Mouse (Mus musculus): Measurements from ENCODE around the gene Fastk.

Fastk gene

GRCm38 (mm10) chr5:24444746-24445427, at the start of gene Fastk:
Fastk (minus strand) TSS chr5:24445287.
- DNase-seq, result peak; percentile 94

DNA sequence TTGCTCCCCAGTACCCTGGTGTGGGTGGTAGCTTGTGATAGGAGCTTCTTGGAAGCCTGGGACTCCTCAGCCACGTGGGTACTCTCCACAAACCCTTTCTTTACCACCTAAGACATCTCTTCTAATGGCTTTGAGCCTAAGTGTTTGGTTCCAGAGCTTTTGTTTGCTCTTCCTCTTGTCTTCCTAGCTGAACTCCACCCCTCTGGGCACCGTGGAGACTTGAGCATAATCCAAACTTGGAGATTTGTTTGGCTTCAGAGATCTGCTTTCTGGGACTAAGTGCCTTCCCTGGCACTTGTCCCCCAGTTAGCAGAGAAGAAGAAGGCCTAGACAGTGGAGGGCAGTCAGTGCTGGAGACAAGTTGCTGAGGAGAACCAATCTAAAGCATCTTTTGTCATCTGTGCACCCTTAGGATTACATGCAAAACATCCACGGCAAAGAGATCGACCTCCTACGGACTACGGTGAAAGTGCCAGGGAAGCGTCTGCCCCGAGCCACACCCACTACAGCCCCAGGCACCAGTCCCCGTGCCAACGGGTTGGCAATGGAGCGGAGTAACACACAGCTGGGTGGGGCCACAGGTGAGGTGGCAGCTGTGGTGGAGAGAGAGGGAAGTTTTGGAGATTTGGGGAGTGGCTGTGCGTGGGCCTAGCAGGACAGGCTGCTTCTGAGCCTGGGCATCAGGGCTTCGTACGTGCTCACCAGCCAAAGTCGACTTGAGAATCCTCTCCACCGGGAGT, 47.6 kb upstream of the Fastk start:
- DNase-seq, result no peak

DNA sequence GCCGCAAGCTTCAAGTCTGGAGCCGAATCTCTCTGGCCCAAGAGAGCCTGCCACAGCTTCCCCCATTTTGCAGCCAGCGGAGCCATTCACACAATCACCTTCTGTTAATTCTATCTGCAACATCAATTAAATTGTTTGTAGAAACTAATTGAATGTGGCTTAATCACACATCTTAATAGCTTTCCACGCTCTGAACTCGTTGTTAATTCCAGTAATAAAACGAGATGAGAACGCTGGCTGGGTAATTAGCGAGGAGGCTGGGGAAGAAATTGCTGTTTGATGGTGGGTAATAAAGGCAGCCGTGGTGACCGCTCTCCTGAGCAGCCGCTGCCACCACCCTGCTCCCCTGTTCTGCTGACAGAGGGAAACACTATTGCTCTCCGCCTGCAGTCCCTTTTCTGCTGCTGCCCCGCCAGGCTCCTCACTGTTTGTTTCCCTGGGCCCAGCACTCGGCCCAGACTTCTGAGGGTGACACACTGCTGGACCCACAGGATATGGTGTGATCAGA, 45.4 kb upstream of the Fastk start:
- no peak for DNase-seq

DNA sequence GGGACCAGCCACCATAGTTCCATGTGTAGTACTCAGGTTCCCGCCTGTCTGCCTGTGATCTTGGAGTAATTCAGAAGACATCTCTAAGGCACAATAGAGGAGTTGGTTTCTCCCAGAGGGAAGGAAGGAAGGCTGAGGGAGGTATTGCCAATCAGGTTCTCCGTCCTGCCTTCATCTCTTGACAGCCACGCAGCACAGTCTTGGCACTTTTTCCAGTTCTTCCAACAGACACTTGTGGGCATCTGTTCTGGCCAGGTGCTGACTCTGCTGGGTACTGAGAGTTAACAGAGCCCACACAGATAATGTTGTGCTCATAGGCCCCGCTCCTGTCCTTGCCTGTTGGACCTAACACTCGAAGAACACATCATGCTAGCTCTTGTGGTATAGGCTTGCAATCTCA, 41.7 kb upstream of the Fastk start:
- no peak for DNase-seq

GRCm38 (mm10) chr5:24486097-24486496, 41.0 kb upstream of the Fastk start:
- DNase-seq, result peak; percentile 96

DNA sequence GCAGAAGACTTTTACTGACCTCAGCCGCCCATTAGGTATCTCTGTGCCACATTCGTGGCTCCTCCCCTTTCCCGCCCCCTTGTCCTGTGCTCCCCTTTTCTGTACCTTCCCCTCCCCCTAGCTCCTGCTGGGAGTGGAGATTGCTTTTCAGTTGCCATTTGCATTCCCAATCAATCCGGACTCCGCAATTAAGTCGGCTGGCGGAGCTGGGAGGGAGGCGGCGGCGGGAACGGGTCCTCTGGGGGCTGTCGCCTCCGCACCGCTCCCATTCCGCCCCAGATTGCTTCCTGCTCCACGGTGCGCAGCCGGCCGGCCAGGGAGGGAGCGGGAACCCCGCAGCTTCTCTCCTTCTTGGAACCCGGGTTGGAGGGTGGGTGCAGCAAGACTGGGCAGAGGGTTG, 39.9 kb upstream of the Fastk start:
- DNase-seq, result no peak

DNA sequence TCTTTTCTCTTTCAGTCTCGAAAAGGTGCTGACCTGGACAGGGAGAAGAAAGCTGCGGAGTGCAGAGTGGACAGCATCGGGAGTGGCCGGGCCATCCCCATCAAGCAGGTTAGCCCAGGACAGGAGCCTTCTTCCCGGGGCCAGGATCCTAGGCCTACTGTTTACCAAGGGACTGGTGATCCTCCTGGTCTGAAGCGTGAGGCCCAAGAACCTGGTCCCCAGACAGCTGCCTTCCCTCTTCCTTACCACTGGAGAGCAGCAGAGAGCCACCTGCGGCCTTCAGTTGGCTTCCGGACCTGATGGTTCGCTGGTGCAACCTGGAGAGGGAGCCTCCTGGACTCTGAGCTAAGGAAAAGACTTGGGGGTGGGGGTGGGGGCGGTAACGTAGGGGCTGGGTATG, 38.2 kb upstream of the Fastk start:
- DNase-seq, result peak; percentile 55

- DNase-seq, result no peak
These were observed 37.4 kb upstream of the Fastk start for GRCm38 (mm10) chr5:24482247-24483079.

DNA sequence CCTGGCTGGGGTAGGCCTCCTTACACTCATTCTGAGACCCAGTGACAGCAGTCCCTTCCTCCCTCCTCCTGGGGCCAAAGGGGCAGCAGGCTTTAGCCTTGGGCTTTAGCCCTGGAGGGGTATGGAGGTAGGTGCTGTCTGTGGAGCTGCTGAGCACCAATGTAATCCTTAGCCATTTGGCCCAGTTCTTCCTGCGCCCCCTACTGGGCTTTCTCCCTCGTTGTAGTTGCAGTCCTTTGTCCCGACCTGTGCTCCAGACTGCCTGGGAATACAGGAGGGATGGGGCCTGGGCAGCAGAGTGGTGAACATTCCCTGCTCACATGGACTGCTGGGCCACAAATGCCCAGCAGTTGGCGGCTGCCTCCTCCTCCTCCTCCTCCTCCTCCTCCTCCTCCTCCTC, 36.6 kb upstream of the Fastk start:
- peak; percentile 82 for DNase-seq

DNA sequence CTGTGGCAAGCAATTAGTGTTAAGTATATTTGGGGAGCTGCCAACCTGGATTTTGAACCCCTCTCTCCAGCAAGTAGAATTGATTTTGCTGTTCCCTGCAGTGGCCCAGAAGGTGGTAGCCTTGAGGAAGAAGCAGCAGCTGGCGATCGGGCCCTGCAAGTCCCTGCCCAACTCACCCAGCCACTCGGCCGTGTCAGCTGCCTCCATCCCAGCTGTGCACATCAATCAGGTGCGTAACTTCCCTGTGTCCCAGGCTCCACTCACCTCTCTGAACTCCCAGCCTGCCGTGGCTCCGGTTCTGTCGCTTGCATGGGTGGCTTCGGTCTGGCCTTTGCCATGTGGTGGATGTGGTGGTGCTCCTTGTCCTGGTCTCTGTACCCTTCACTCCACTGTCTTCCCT, 32.8 kb upstream of the Fastk start:
- no peak for DNase-seq

DNA sequence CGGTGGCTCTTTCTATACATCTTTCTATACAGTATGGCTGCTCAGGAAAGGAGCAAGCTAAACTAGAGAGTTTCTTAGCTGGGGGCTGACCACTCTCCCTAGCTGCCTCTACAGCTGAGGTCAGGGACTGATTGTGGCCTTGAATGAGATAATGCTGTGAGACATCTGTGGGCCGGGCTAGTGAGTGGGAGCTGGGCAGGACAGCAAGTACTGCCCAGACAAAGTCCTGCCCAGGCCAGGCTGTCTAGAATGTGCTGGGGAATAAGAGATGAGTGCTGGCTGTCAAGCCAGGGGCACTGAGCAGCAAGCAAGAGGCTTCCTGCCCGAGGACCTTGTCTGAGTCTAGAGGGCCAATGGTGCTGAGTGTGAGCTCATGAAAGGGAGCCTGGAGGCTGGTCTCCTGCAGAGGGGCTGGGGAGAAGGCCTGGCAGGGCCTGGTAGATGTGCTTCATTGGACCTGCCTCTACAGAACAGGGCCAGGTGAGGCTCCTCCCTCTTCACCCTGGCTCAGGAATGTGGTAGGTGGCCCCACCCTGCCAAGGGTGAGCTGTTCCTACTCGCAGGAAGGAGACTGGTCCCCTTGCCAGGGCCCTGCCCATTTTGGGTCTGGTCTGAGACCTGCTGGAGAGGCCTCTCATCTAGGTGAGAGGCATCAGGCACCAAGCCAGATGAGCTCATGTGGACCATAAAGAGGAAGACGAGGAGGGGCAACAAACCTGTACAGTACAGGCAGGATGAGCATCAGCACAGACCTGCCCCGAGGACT, 30.6 kb upstream of the Fastk start:
- no peak for DNase-seq

DNA sequence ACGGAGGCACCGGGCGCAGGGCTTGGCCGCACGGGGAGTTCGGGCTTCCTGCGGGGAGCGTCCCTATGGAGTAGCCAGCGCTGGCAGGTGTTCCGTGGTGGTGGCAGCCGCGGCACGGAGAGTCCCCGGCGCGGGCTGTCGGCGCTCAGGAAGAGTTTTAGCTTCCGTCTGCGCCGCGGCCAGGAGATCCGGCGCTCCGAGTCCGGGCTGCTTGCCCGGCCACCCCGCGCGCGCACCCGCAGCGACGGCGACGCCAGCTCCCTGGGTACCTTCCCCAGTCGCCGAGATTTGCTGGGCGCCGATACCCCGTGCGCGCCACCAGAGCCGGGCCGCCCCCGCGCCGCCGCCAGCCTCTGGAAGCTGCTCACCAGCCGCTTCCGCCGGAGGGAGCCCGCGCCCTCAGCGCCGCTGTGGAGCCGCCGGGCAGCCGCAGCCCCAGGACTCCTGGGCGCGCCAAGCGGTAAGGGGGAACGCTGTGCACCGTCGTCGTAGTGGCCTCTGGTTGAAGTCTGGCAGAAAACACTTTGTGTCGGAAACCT, 29.7 kb upstream of the Fastk start:
- DNase-seq, result peak; percentile 58

DNA sequence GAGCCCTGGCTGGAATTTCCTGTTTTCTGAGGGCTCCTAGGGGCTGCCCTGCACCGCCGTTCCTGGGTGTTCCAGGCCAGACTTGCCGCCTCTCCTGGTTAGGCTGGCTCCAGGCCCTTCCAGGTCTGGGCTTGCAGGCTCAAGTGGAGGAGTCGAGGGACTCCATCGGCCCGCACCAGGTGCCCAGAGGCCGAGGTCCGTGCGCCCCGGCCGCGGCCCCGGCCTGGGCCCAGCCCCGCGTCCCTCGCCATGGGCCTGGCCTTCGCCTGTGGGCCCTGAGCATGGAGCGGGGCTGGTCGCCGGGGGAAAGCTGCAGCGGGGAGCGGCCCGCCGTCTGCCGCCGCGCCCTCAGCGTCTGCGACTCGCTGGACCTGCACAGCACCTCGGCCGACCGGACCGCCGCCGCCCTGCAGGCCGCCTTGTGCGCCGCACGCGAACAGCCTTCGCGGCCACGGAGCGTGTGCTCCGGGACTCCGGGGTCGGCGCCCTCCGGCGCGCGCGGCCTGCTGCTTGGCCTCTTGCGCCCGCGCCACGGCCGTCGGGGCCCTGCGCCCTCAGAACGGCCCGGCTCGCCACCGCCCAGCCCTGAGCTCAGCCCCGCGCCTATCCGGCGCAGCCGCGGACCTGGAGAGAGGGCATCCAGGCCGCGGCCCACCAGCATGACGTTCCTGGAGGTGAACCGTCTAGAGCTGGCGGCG, 29.1 kb upstream of the Fastk start:
- DNase-seq, result no peak

DNA sequence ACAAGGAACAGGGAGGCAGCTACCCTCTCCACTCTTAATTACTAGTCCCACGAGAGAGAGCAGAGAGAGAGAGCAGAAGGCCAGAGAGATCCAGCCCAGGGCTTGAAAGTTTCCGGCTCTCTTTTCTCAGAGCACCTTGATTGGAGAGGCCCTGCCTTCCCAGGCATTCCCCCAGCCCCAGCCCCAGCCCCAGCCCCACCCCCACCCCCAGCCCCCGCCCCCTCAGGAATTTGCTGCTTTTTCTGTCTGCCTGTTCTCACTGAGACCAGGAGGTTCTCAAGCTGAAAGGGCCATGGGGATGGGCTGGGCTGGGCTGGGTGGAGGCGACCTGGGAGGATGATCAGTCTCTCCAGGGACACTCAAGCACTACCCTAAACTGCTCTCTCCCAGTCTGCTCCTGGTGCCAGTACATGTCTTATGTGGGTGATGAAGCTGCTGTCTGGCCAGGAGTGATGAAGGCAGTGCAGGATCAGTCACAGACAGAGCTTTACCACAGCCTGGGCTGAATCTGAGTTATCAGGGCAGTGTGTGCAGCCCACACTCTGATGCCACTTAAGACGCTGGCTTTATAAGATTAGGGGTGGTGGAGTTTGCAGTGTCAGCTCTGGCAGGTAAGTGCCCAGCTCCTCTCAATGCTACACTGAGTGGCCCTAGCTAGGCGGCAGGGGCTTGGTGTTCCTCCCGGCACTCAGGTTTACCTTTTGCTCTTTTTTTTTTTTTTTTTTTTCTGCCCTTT, 28.0 kb upstream of the Fastk start:
- DNase-seq, result no peak

DNA sequence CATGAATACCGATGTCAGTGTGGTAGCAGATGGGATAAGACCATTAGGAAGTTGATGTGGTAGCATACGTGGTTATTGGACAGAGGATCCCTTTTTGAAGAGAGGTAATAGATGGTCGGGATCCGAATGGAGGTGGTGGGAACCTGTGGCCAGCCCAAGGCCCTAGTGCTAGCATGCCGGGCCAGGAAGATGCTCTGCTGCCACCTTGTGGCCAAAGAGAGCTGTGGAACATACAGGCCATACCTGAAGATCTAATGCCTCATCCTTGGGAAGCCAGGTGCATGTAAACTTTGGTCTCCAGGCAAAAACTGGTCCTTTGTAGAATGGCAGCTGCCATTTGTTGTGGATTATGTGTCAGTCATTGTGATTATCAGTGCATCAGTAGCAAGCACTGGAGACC, 25.5 kb upstream of the Fastk start:
- DNase-seq, result peak; percentile 79

DNA sequence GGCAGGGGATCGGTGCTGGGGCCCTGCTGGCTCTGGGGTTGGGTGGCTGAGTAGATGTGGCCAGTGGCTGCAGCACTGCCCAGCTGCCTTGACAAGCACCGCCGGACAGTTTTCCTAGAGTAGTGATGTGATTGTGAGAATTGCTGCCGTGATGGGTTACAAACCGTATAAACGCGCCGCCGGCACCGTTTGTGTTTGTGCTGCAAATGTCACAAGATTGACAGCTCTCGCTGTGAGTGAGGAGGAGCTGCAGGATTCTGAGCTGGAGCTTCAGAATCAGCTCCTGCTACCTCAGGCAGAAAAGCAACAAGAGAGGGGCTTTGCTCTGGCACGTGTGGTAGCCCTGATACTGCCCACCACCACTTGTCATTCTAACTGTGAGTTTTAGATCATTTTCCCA, 21.7 kb upstream of the Fastk start:
- no peak for DNase-seq

DNA sequence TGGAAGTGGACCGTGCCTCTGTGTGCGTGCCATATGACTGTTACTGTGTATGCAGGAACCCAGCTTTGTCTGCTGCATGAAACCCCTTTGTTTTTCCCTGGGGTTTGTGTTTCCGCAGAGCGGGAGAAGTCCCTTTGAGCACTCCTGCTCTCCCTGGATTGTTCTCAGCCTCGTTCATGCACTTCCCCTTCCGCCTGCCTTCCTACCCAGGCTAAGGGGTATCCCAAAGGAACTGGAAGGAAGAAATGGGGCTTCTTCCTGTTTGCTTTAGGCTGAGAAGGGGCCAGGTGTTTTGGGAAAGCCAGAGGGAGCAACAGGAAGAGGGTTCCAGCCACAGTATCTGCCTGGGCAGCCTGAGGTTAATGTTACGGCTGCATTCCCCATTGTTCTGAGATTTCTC, 10.5 kb upstream of the Fastk start:
- no peak for DNase-seq

DNA sequence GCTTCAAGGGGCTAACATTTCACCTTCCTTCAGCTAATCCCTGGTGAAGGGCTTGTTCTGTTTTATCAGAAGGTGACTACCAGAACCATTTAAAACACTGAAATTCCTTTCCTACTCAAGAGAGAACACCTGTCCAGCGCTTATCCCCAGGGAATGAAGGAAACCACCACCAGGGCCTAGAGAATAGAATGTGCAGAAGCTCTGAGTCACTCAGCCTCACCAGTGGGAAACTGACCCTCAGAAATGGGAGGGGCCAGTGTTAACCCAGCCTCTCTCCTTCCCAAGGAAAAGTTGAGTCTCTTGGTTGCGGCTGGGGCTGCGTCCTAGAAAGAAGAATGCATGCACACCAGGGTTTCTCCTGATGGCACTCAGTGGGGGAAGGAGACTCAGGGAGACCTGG, 10.0 kb upstream of the Fastk start:
- DNase-seq, result no peak

DNA sequence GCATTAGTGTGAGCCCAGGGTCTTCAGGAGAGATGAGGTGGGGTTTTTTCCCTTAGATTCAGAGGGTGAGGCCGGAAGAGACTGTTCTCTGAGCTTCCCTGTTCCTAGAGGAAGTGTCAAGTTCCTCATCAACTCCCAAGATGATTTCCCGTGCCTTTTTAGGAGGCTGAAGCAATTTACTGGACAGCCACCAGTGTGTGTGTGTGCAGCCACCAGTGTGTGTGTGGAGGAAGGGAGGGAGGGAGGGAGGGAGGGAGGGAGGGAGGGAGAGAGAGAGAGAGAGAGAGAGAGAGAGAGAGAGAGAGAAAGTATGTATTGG, 8.9 kb upstream of the Fastk start:
- no peak for DNase-seq

GRCm38 (mm10) chr5:24453283-24453984, 8.3 kb upstream of the Fastk start:
- no peak for DNase-seq
